Mouse (Mus musculus) left cerebral cortex, adult 2 months (tissue): ENCODE measurements around the gene Bpnt1. TPM values are rescaled to one million over a fixed set of nuclear protein-coding genes. Genes with fewer than 3 reads are reported as not detected.

Source experiments
- DNase-seq, 2 experiments: peaks; one replicate each; pipeline ENCODE4 v3.0.0; 2021 to 2022; ENCODE audit warnings: low spot score in 2 of 2, mixed read lengths in 1 of 2; ENCODE audit errors: extremely low spot score in 1 of 2
- H3K27ac ChIP-seq: fragments of 200-600 bp; 2 replicates; pipeline ENCODE4 v1.8.1; 2022
- H3K4me3 ChIP-seq: fragments of 200-600 bp; 2 replicates; pipeline ENCODE4 v1.8.1; 2022
- CTCF ChIP-seq: fragments of 200-600 bp; IDR thresholded peaks from 2 replicates; pipeline ENCODE4 v1.8.1; 2022; ENCODE audit warnings: antibody characterized with exemption, mild to moderate bottlenecking, moderate library complexity
- intact Hi-C: fragments of 180-260 bp; cut with DNase I; formaldehyde crosslinking; loops from one replicate; pipeline ENCODE4 v1.15.1; 2025
- total RNA-seq, 2 experiments: library from RNA; stranded (reverse); gene quantifications; 2 replicates each; pipeline ENCODE4 v1.2.3; 2021

Bpnt1 gene
- total RNA-seq, 2 experiments from 2014 or later, result 69.6 to 71.2 TPM

- intact Hi-C loops, result no loop called here
- no peak for DNase-seq
- Histone ChIP-seq H3K27ac (no peak overlapping the region), H3K4me3 (no peak overlapping the region)
- TF ChIP-seq CTCF, result no peak
Measured at GRCm38 (mm10) chr1:185334136-185334535, 2.2 kb downstream of the Bpnt1 start.

GRCm38 (mm10) chr1:185335231-185335765, 3.3 kb downstream of the Bpnt1 start:
- Histone ChIP-seq H3K27ac (no peak overlapping the region), H3K4me3 (no peak overlapping the region)
- DNase-seq, result no peak
- intact Hi-C loops, result no loop called here
- no peak for TF ChIP-seq CTCF

- DNase-seq, result no peak
- H3K27ac ChIP-seq, result no peak overlapping the region
- no peak overlapping the region for H3K4me3 ChIP-seq
- intact Hi-C loops, result no loop called here
- no peak for TF ChIP-seq CTCF
Measured at GRCm38 (mm10) chr1:185336535-185336934, 4.6 kb downstream of the Bpnt1 start.

GRCm38 (mm10) chr1:185342441-185342840, 10.5 kb downstream of the Bpnt1 start:
- TF ChIP-seq CTCF, result no peak
- no peak for DNase-seq
- intact Hi-C loops, result no loop called here
- Histone ChIP-seq H3K4me3 (no peak overlapping the region), H3K27ac (no peak overlapping the region)

- TF ChIP-seq CTCF, result no peak; the same call in none of the 2 replicates
- no peak for DNase-seq
- H3K4me3 ChIP-seq, result no peak overlapping the region
- no peak overlapping the region for H3K27ac ChIP-seq
- intact Hi-C loops, result no loop called here
Measured at GRCm38 (mm10) chr1:185343422-185343821, 11.5 kb downstream of the Bpnt1 start.

GRCm38 (mm10) chr1:185346188-185346587, 14.2 kb downstream of the Bpnt1 start:
- no peak overlapping the region for H3K27ac ChIP-seq
- TF ChIP-seq CTCF, result peak; percentile 17
- no peak for DNase-seq
- no peak overlapping the region for H3K4me3 ChIP-seq
- intact Hi-C loops, result no loop called here

- intact Hi-C loops, result no loop called here
- no peak overlapping the region for H3K4me3 ChIP-seq
- no peak for DNase-seq
Measured at GRCm38 (mm10) chr1:185349741-185350140, 17.8 kb downstream of the Bpnt1 start.

GRCm38 (mm10) chr1:185350611-185351010, 18.7 kb downstream of the Bpnt1 start:
- H3K27ac ChIP-seq, result no peak overlapping the region
- no peak for DNase-seq
- TF ChIP-seq CTCF, result no peak
- intact Hi-C loops, result no loop called here
- H3K4me3 ChIP-seq, result no peak overlapping the region

More at GRCm38 (mm10) chr1:185349741-185350140, 17.8 kb downstream of the Bpnt1 start:
- no peak overlapping the region for H3K27ac ChIP-seq
- TF ChIP-seq CTCF, result no peak

- DNase-seq, result no peak
- H3K27ac ChIP-seq, result no peak overlapping the region
- no peak for TF ChIP-seq CTCF
- no peak overlapping the region for H3K4me3 ChIP-seq
- intact Hi-C loops, result no loop called here
Measured at GRCm38 (mm10) chr1:185352151-185352550, 20.2 kb downstream of the Bpnt1 start.

- Histone ChIP-seq H3K27ac (no peak overlapping the region), H3K4me3 (no peak overlapping the region)
- TF ChIP-seq CTCF, result no peak
- intact Hi-C loops, result no loop called here
- no peak for DNase-seq
Measured at GRCm38 (mm10) chr1:185353351-185353750, 21.4 kb downstream of the Bpnt1 start.

GRCm38 (mm10) chr1:185354731-185355130, 22.8 kb downstream of the Bpnt1 start:
- DNase-seq, result no peak
- H3K27ac ChIP-seq, result no peak overlapping the region
- H3K4me3 ChIP-seq, result no peak overlapping the region
- no peak for TF ChIP-seq CTCF
- intact Hi-C loops, result no loop called here

GRCm38 (mm10) chr1:185356246-185356645, 24.3 kb downstream of the Bpnt1 start:
- TF ChIP-seq CTCF, result no peak
- no peak overlapping the region for H3K4me3 ChIP-seq
- no peak overlapping the region for H3K27ac ChIP-seq
- no peak for DNase-seq
- intact Hi-C loops, result no loop called here

GRCm38 (mm10) chr1:185358211-185358610, 26.3 kb downstream of the Bpnt1 start:
- no peak for TF ChIP-seq CTCF
- Histone ChIP-seq H3K4me3 (no peak overlapping the region), H3K27ac (no peak overlapping the region)
- no peak for DNase-seq
- intact Hi-C loops, result no loop called here
